Mouse (Mus musculus) heart, adult 2 months (tissue): ENCODE results near the gene Rgs3. TPM values are rescaled to one million over a fixed set of nuclear protein-coding genes. Genes with fewer than 3 reads are reported as not detected.

Experiments used
- DNase-seq, 2 experiments: peaks; one replicate each; pipeline ENCODE4 v3.0.0; 2021
- H3K27ac ChIP-seq: fragments of 200-600 bp; 2 replicates; pipeline ENCODE4 v1.8.1; 2022
- H3K27me3 ChIP-seq: fragments of 200-500 bp; 2 replicates; pipeline ENCODE4 v1.6.1; 2012; ENCODE audit warnings: mild to moderate bottlenecking, low read length, inconsistent platforms, mixed read lengths; ENCODE audit not compliant: control insufficient read depth, insufficient read depth
- H3K36me3 ChIP-seq: fragments of 200-500 bp; 2 replicates; pipeline ENCODE4 v1.6.1; 2012; ENCODE audit warnings: low read length, inconsistent platforms; ENCODE audit not compliant: control insufficient read depth, insufficient read depth
- H3K4me1 ChIP-seq: fragments of 200-500 bp; 2 replicates; pipeline ENCODE4 v1.6.1; 2011; ENCODE audit warnings: low read length; ENCODE audit not compliant: control insufficient read depth, insufficient read depth
- H3K4me3 ChIP-seq: fragments of 200-600 bp; 2 replicates; pipeline ENCODE4 v1.8.1; 2022
- H3K79me2 ChIP-seq: fragments of 200-500 bp; replicated peaks from 2 replicates; pipeline ENCODE4 v1.6.1; 2012; ENCODE audit warnings: mild to moderate bottlenecking, inconsistent platforms, low read length, moderate library complexity, mixed read lengths; ENCODE audit not compliant: control insufficient read depth, insufficient read depth
- H3K9ac ChIP-seq: fragments of 200-500 bp; 2 replicates; pipeline ENCODE4 v1.6.1; 2012; ENCODE audit warnings: low read depth, mild to moderate bottlenecking, control low read depth, inconsistent platforms, low read length, mixed read lengths
- CTCF ChIP-seq: fragments of 200-600 bp; IDR thresholded peaks from 2 replicates; pipeline ENCODE4 v1.8.1; 2022; ENCODE audit warnings: antibody characterized with exemption, mild to moderate bottlenecking, moderate library complexity
- EP300 ChIP-seq: fragments of 200-500 bp; IDR thresholded peaks from 2 replicates; pipeline ENCODE4 v1.6.1; 2011; ENCODE audit warnings: low read depth, low read length, control low read depth; ENCODE audit not compliant: insufficient read depth
- POLR2A ChIP-seq: fragments of 200-500 bp; IDR thresholded peaks from 2 replicates; pipeline ENCODE4 v1.6.1; 2011; ENCODE audit warnings: mild to moderate bottlenecking, low read depth, low read length, control low read depth; ENCODE audit not compliant: insufficient read depth
- WGBS: fragments of 180-500 bp; shearing (Covaris S2); methylation state at CpG from one replicate; pipeline ENCODE4 v1.1.7; 2018; 5-methylcytosine and 5-hydroxymethylcytosine counted together
- intact Hi-C: fragments of 180-260 bp; cut with DNase I; formaldehyde crosslinking; loops from one replicate; pipeline ENCODE4 v1.15.1; 2025
- polyA plus RNA-seq: library from polyadenylated mRNA; depleted of rRNA; stranded (reverse); fragments of >200 nt; gene quantifications from 2 replicates; pipeline ENCODE4 v1.2.3, GENCODE M21; 2012
- total RNA-seq, 2 experiments: library from RNA; stranded (reverse); gene quantifications; 2 replicates each; pipeline ENCODE4 v1.2.3; 2021

Rgs3 gene
- total and polyA plus RNA-seq, 3 experiments: 23.5 to 48.1 (median 33.7) TPM

GRCm38 (mm10) chr4:62526256-62526655 lies 33.4 kb upstream of the Rgs3 start:
- H3K4me3 ChIP-seq: no peak overlapping the region
- H3K27ac ChIP-seq: no peak overlapping the region
- H3K79me2 ChIP-seq: no peaks in the 10 kb centered on the region
- 69% methylated on average over 2 of the region's 2 CpGs for WGBS
- DNase-seq: no peak
- intact Hi-C loops: loop anchor here (10.0 kb wide), 2 partner anchors 321 to 1029 kb away; partner anchors contain the start of gene Tmem268
- no peaks in the 10 kb centered on the region for H3K36me3 ChIP-seq
- peaks cover 3% of the 10 kb centered on the region for H3K4me1 ChIP-seq
- H3K9ac ChIP-seq: no peak overlapping the region
- TF ChIP-seq POLR2A (no peak), EP300 (no peak), CTCF (no peak)
- no peaks in the 10 kb centered on the region for H3K27me3 ChIP-seq

- Histone ChIP-seq H3K27ac (no peak overlapping the region), H3K36me3 (no peaks in the 10 kb centered on the region), H3K79me2 (no peaks in the 10 kb centered on the region), H3K4me3 (no peak overlapping the region), H3K4me1 (peaks cover 3% of the 10 kb centered on the region), H3K27me3 (no peaks in the 10 kb centered on the region), H3K9ac (no peak overlapping the region)
- intact Hi-C loops: loop anchor here (10.0 kb wide), 2 partner anchors 323 to 1027 kb away; partner anchors contain the start of gene Tmem268
- DNase-seq: no peak
- WGBS: 56% methylated on average over 4 of the region's 4 CpGs
- TF ChIP-seq EP300: no peak
- no peak for TF ChIP-seq POLR2A
- no peak for TF ChIP-seq CTCF
These were observed 32.0 kb upstream of the Rgs3 start for GRCm38 (mm10) chr4:62527655-62528054.

- H3K27ac ChIP-seq: no peak overlapping the region
- no peak for DNase-seq
- H3K36me3 ChIP-seq: no peaks in the 10 kb centered on the region
- H3K79me2 ChIP-seq: no peaks in the 10 kb centered on the region
- no peak overlapping the region for H3K4me3 ChIP-seq
- intact Hi-C loops: no loop called here
- no peak overlapping the region for H3K9ac ChIP-seq
- no peaks in the 10 kb centered on the region for H3K4me1 ChIP-seq
- H3K27me3 ChIP-seq: no peaks in the 10 kb centered on the region
- TF ChIP-seq EP300 (no peak), CTCF (no peak), POLR2A (no peak)
- WGBS: 79% methylated on average over 6 of the region's 6 CpGs
These were observed 25.9 kb upstream of the Rgs3 start for GRCm38 (mm10) chr4:62533729-62534128.

GRCm38 (mm10) chr4:62541802-62542201 lies 17.8 kb upstream of the Rgs3 start:
- no peak overlapping the region for H3K4me3 ChIP-seq
- H3K36me3 ChIP-seq: no peaks in the 10 kb centered on the region
- no peaks in the 10 kb centered on the region for H3K79me2 ChIP-seq
- no peak for DNase-seq
- no peak overlapping the region for H3K9ac ChIP-seq
- H3K4me1 ChIP-seq: no peaks in the 10 kb centered on the region
- H3K27me3 ChIP-seq: no peaks in the 10 kb centered on the region
- H3K27ac ChIP-seq: no peak overlapping the region
- WGBS: 84% methylated on average over 3 of the region's 3 CpGs
- intact Hi-C loops: no loop called here
- no peak for TF ChIP-seq POLR2A
- no peak for TF ChIP-seq EP300
- no peak for TF ChIP-seq CTCF

- Histone ChIP-seq H3K4me1 (no peaks in the 10 kb centered on the region), H3K4me3 (no peak overlapping the region), H3K27me3 (no peaks in the 10 kb centered on the region), H3K27ac (no peak overlapping the region), H3K9ac (no peak overlapping the region), H3K36me3 (no peaks in the 10 kb centered on the region), H3K79me2 (no peaks in the 10 kb centered on the region)
- WGBS: 81% methylated on average over 6 of the region's 6 CpGs
- DNase-seq: no peak
- TF ChIP-seq POLR2A (no peak), EP300 (no peak), CTCF (no peak)
- intact Hi-C loops: no loop called here
These were observed 15.9 kb upstream of the Rgs3 start for GRCm38 (mm10) chr4:62543782-62544181.

- Histone ChIP-seq H3K36me3 (no peaks in the 10 kb centered on the region), H3K27ac (no peak overlapping the region), H3K9ac (no peak overlapping the region), H3K4me3 (no peak overlapping the region), H3K27me3 (no peaks in the 10 kb centered on the region), H3K79me2 (no peaks in the 10 kb centered on the region), H3K4me1 (no peaks in the 10 kb centered on the region)
- TF ChIP-seq EP300: no peak
- no peak for TF ChIP-seq CTCF
- no peak for TF ChIP-seq POLR2A
- DNase-seq: no peak
- intact Hi-C loops: no loop called here
These were observed 14.8 kb upstream of the Rgs3 start for GRCm38 (mm10) chr4:62544801-62545200.
